Mouse (Mus musculus): ENCODE results near the gene Dnajc6. TPM values are rescaled to one million over a fixed set of nuclear protein-coding genes. Genes with fewer than 3 reads are reported as not detected.

The Dnajc6 gene
- polyA plus RNA-seq, 1 experiment = 0.58 TPM

GRCm38 (mm10) chr4:101635596-101635995, 139.1 kb downstream of the Dnajc6 start:
- WGBS = 48% methylated on average over 2 of the region's 2 CpGs
- H3K36me3 ChIP-seq (ENCODE audit: control insufficient read depth, insufficient read depth, low read length) = no peaks in the 10 kb centered on the region

GRCm38 (mm10) chr4:101637472-101637871, 141.0 kb downstream of the Dnajc6 start:
- Histone ChIP-seq H3K27ac (ENCODE audit: insufficient read depth, low read depth, low read length) (no peak overlapping the region), H3K27me3 (ENCODE audit: control insufficient read depth, insufficient read depth, low read length) (no peaks in the 10 kb centered on the region; the same call in 1 of the 2 replicates), H3K36me3 (ENCODE audit: control insufficient read depth, insufficient read depth, low read length) (no peaks in the 10 kb centered on the region), H3K4me3 (ENCODE audit: low read depth, low read length) (no peak overlapping the region), H3K4me1 (ENCODE audit: control insufficient read depth, insufficient read depth, insufficient read length, low read length) (no peaks in the 10 kb centered on the region)
- TF ChIP-seq CTCF (IDR thresholded peaks at IDR 0.05; ENCODE audit: extremely low read depth, insufficient read length, insufficient replicate concordance, low read depth, low read length) (no peak), POLR2A (IDR thresholded peaks at IDR 0.05; ENCODE audit: low read depth, low read length) (no peak)
- 92% methylated on average over 1 of the region's 1 CpGs for WGBS

More at GRCm38 (mm10) chr4:101635596-101635995, 139.1 kb downstream of the Dnajc6 start:
- Histone ChIP-seq H3K4me3 (ENCODE audit: low read depth, low read length) (no peak overlapping the region), H3K27ac (ENCODE audit: insufficient read depth, low read depth, low read length) (no peak overlapping the region), H3K4me1 (ENCODE audit: control insufficient read depth, insufficient read depth, insufficient read length, low read length) (no peaks in the 10 kb centered on the region), H3K27me3 (ENCODE audit: control insufficient read depth, insufficient read depth, low read length) (no peaks in the 10 kb centered on the region; the same call in 1 of the 2 replicates)
- TF ChIP-seq POLR2A (IDR thresholded peaks at IDR 0.05; ENCODE audit: low read depth, low read length) (no peak), CTCF (IDR thresholded peaks at IDR 0.05; ENCODE audit: extremely low read depth, insufficient read length, insufficient replicate concordance, low read depth, low read length) (no peak)

- Histone ChIP-seq H3K4me3 (ENCODE audit: low read depth, low read length) (no peak overlapping the region), H3K36me3 (ENCODE audit: control insufficient read depth, insufficient read depth, low read length) (no peaks in the 10 kb centered on the region), H3K4me1 (ENCODE audit: control insufficient read depth, insufficient read depth, insufficient read length, low read length) (no peaks in the 10 kb centered on the region), H3K27me3 (ENCODE audit: control insufficient read depth, insufficient read depth, low read length) (no peaks in the 10 kb centered on the region), H3K27ac (ENCODE audit: insufficient read depth, low read depth, low read length) (no peak overlapping the region)
- no peak for TF ChIP-seq POLR2A (IDR thresholded peaks at IDR 0.05; ENCODE audit: low read depth, low read length)
- no peak for TF ChIP-seq CTCF (IDR thresholded peaks at IDR 0.05; ENCODE audit: extremely low read depth, insufficient read length, insufficient replicate concordance, low read depth, low read length)
- 47% methylated on average over 5 of the region's 5 CpGs for WGBS
Measured at GRCm38 (mm10) chr4:101640631-101641030, 144.2 kb downstream of the Dnajc6 start.

GRCm38 (mm10) chr4:101642708-101643107, 146.3 kb downstream of the Dnajc6 start:
- H3K4me3 ChIP-seq (ENCODE audit: low read depth, low read length) = no peak overlapping the region

GRCm38 (mm10) chr4:101643216-101643615, 146.8 kb downstream of the Dnajc6 start:
- 47% methylated on average over 4 of the region's 4 CpGs for WGBS
- H3K4me3 ChIP-seq (ENCODE audit: low read depth, low read length) = no peak overlapping the region
- TF ChIP-seq POLR2A (IDR thresholded peaks at IDR 0.05; ENCODE audit: low read depth, low read length) = no peak
- H3K4me1 ChIP-seq (ENCODE audit: control insufficient read depth, insufficient read depth, insufficient read length, low read length) = peaks cover 2% of the 10 kb centered on the region; the same call in 1 of the 2 replicates
- no peak overlapping the region for H3K27ac ChIP-seq (ENCODE audit: insufficient read depth, low read depth, low read length)
- H3K27me3 ChIP-seq (ENCODE audit: control insufficient read depth, insufficient read depth, low read length) = no peaks in the 10 kb centered on the region
- H3K36me3 ChIP-seq (ENCODE audit: control insufficient read depth, insufficient read depth, low read length) = no peaks in the 10 kb centered on the region

More at GRCm38 (mm10) chr4:101642708-101643107, 146.3 kb downstream of the Dnajc6 start:
- Histone ChIP-seq H3K36me3 (ENCODE audit: control insufficient read depth, insufficient read depth, low read length) (no peaks in the 10 kb centered on the region), H3K27ac (ENCODE audit: insufficient read depth, low read depth, low read length) (no peak overlapping the region), H3K4me1 (ENCODE audit: control insufficient read depth, insufficient read depth, insufficient read length, low read length) (peaks cover 2% of the 10 kb centered on the region; the same call in 1 of the 2 replicates), H3K27me3 (ENCODE audit: control insufficient read depth, insufficient read depth, low read length) (no peaks in the 10 kb centered on the region)
- TF ChIP-seq POLR2A (IDR thresholded peaks at IDR 0.05; ENCODE audit: low read depth, low read length) (no peak), CTCF (IDR thresholded peaks at IDR 0.05; ENCODE audit: extremely low read depth, insufficient read length, insufficient replicate concordance, low read depth, low read length) (no peak)
- WGBS = 85% methylated on average over 6 of the region's 6 CpGs

- Histone ChIP-seq H3K27me3 (ENCODE audit: control insufficient read depth, insufficient read depth, low read length) (no peaks in the 10 kb centered on the region), H3K27ac (ENCODE audit: insufficient read depth, low read depth, low read length) (peak overlapping the region; percentile 52; the same call in 1 of the 2 replicates), H3K4me3 (ENCODE audit: low read depth, low read length) (peak overlapping the region; percentile 62), H3K36me3 (ENCODE audit: control insufficient read depth, insufficient read depth, low read length) (no peaks in the 10 kb centered on the region), H3K4me1 (ENCODE audit: control insufficient read depth, insufficient read depth, insufficient read length, low read length) (peaks cover 11% of the 10 kb centered on the region; the same call in 1 of the 2 replicates)
- TF ChIP-seq POLR2A (IDR thresholded peaks at IDR 0.05; ENCODE audit: low read depth, low read length) = no peak
- no peak for TF ChIP-seq CTCF (IDR thresholded peaks at IDR 0.05; ENCODE audit: extremely low read depth, insufficient read length, insufficient replicate concordance, low read depth, low read length)
- WGBS = under 1% methylated on average over 8 of the region's 8 CpGs
Measured at GRCm38 (mm10) chr4:101646857-101647195, 150.4 kb downstream of the Dnajc6 start.

GRCm38 (mm10) chr4:101647196-101647905, 150.9 kb downstream of the Dnajc6 start, which contains the start of gene Leprot:
Gene Leprot (plus strand): TSS chr4:101647718.
- TF ChIP-seq CTCF (IDR thresholded peaks at IDR 0.05; ENCODE audit: extremely low read depth, insufficient read length, insufficient replicate concordance, low read depth, low read length) (no peak), POLR2A (IDR thresholded peaks at IDR 0.05; ENCODE audit: low read depth, low read length) (peak; percentile 62; the same call in 1 of the 2 replicates)
- peak within 1 kb of the TSS; percentile 95 for H3K27ac ChIP-seq (ENCODE audit: insufficient read depth, low read depth, low read length)
- peaks cover 11% of the 10 kb centered on the region; the same call in 1 of the 2 replicates for H3K4me1 ChIP-seq (ENCODE audit: control insufficient read depth, insufficient read depth, insufficient read length, low read length)
- H3K27me3 ChIP-seq (ENCODE audit: control insufficient read depth, insufficient read depth, low read length) = no peaks in the 10 kb centered on the region
- H3K4me3 ChIP-seq (ENCODE audit: low read depth, low read length) = peak within 1 kb of the TSS; percentile 95
- H3K36me3 ChIP-seq (ENCODE audit: control insufficient read depth, insufficient read depth, low read length) = no peaks in the 10 kb centered on the region
- whole genome bisulfite sequencing = 2% methylated on average over 39 of the region's 39 CpGs
